ENCODE assay signal across 16 mouse cellular contexts in genomic region chr11:75340076-75340475, GRCm38 (mm10). TPM values are rescaled to one million over a fixed set of nuclear protein-coding genes. Genes with fewer than 3 reads are reported as not detected.
DNase-seq lines count a peak whose midpoint lies in the region; ATAC-seq and TF ChIP-seq lines count a peak whose summit lies in the region.
"Had no signal": no experiment of that assay in that cellular context is flagged by ENCODE, and none has a peak within 500 bp of the region (broad histone marks: within the 10 kb centered on the region; RNA-seq: fewer than 3 reads in every experiment).

No protein-coding gene starts in this region.

- 0 out of 2 replicates have a peak overlapping the region, but pooled peaks have one; percentile 6 for H3K27ac ChIP-seq in heart, embryonic 13.5 days (replicated peaks)
- H3K27ac ChIP-seq in layer of hippocampus, adult 2 months, result peak overlapping the region; percentile 82
- H3K27ac ChIP-seq in neural tube, embryonic 13.5 days (replicated peaks), result 0 out of 2 replicates have a peak overlapping the region, but pooled peaks have one; percentile 18
- H3K27ac ChIP-seq in neural tube, embryonic 15.5 days (replicated peaks), result peak overlapping the region; percentile 54; the same call in 1 of the 2 replicates
- H3K27ac ChIP-seq: lung, embryonic 15.5 days; stomach, embryonic 15.5 days had no signal

- H3K36me3 ChIP-seq in heart, embryonic 13.5 days, result peaks cover 67% of the 10 kb centered on the region
- peaks cover 27% of the 10 kb centered on the region for H3K36me3 ChIP-seq in neural tube, embryonic 13.5 days
- peaks cover 17% of the 10 kb centered on the region; the same call in 1 of the 2 replicates for H3K36me3 ChIP-seq in neural tube, embryonic 15.5 days

- no peak overlapping the region for H3K4me3 ChIP-seq in heart, embryonic 13.5 days
- peak overlapping the region; percentile 31; the same call in 1 of the 2 replicates for H3K4me3 ChIP-seq in layer of hippocampus, adult 2 months
- no peak overlapping the region for H3K4me3 ChIP-seq in neural tube, embryonic 13.5 days
- H3K4me3 ChIP-seq in neural tube, embryonic 15.5 days (replicated peaks), result no peak overlapping the region
- H3K4me3 ChIP-seq: erythroblast, embryonic 14.5 days; lung, embryonic 15.5 days; stomach, embryonic 15.5 days had no signal

- WGBS in heart, embryonic 13.5 days, result 78% methylated on average over 14 of the region's 14 CpGs
- WGBS in neural tube, embryonic 13.5 days, result 92% methylated on average over 14 of the region's 14 CpGs
- 89% methylated on average over 14 of the region's 14 CpGs for WGBS in neural tube, embryonic 15.5 days

- ATAC-seq in heart, embryonic 13.5 days (ENCODE audit: extremely low read depth, insufficient number of reproducible peaks, low FRiP score, low TSS enrichment), result no peak
- no peak for ATAC-seq in neural tube, embryonic 13.5 days (ENCODE audit: low read depth)
- no peak for ATAC-seq in neural tube, embryonic 15.5 days (ENCODE audit: low FRiP score)
- ATAC-seq: activated CD4-positive, CD25-positive, alpha-beta regulatory T cell, adult 4 months; inflammation-experienced regulatory T-cells, adult 6 months had no signal

- H3K27me3 ChIP-seq in heart, embryonic 13.5 days (replicated peaks), result no peaks in the 10 kb centered on the region
- H3K27me3 ChIP-seq in neural tube, embryonic 13.5 days, result no peaks in the 10 kb centered on the region
- no peaks in the 10 kb centered on the region for H3K27me3 ChIP-seq in neural tube, embryonic 15.5 days (replicated peaks)
- H3K27me3 ChIP-seq: lung, embryonic 15.5 days; stomach, embryonic 15.5 days had no signal

- no peaks in the 10 kb centered on the region for H3K9me3 ChIP-seq in heart, embryonic 13.5 days
- no peaks in the 10 kb centered on the region for H3K9me3 ChIP-seq in neural tube, embryonic 13.5 days
- no peaks in the 10 kb centered on the region for H3K9me3 ChIP-seq in neural tube, embryonic 15.5 days (replicated peaks)
- H3K9me3 ChIP-seq: lung, embryonic 15.5 days; stomach, embryonic 15.5 days had no signal

- peaks cover 15% of the 10 kb centered on the region for H3K4me1 ChIP-seq in heart, embryonic 13.5 days
- no peaks in the 10 kb centered on the region for H3K4me1 ChIP-seq in neural tube, embryonic 13.5 days (replicated peaks)
- H3K4me1 ChIP-seq in neural tube, embryonic 15.5 days, result 0 out of 2 replicates have a peak, but pooled peaks cover 5% of the 10 kb centered on the region

- no peak for TF ChIP-seq CTCF in layer of hippocampus, adult 2 months (conservative IDR thresholded peaks at IDR 0.05)

- no peak for DNase-seq in heart, adult 8-10 months (ENCODE audit: low spot score)
- DNase-seq in layer of hippocampus, adult 2 months (ENCODE audit: low spot score in 2 of 2), result peak in 1 of 2 experiments; percentile 7
- DNase-seq in layer of hippocampus, adult 8-10 months (ENCODE audit: low spot score in 2 of 2), result no peak
- DNase-seq in neural tube, embryonic 10.5 days (ENCODE audit: extremely low spot score, low spot score), result no peak
- DNase-seq in cerebellum, adult 9-11 months, result no peak
- DNase-seq: cerebellum, adult 9-10 months; gastrocnemius, postnatal 36 days; thymus, postnatal 25 days had no signal

- no peak overlapping the region for H3K9ac ChIP-seq in heart, embryonic 13.5 days
- no peak overlapping the region for H3K9ac ChIP-seq in neural tube, embryonic 13.5 days
- H3K9ac ChIP-seq in neural tube, embryonic 15.5 days (replicated peaks), result no peak overlapping the region
- H3K9ac ChIP-seq: lung, embryonic 15.5 days; stomach, embryonic 15.5 days had no signal

- H3K4me2 ChIP-seq in heart, embryonic 13.5 days, result no peak overlapping the region
- H3K4me2 ChIP-seq in neural tube, embryonic 13.5 days, result no peak overlapping the region
- no peak overlapping the region for H3K4me2 ChIP-seq in neural tube, embryonic 15.5 days
- H3K4me2 ChIP-seq: lung, embryonic 15.5 days; stomach, embryonic 15.5 days had no signal

RNA-seq across cellular contexts. Expression of gene Rpa1, which starts 8.0 kb away (rescaled TPM):
- polyA plus RNA-seq in heart, embryonic 13.5 days (2015; fragmentation: Nextera tagmentation; extraction: Ambion mirVana), result 85.8 and 88.4 TPM in 2 replicates
- total RNA-seq in heart, adult 8-10 months (2022), result 10 to 100 TPM; 62.6 to 69.4 (median 67.4) TPM
- 10 to 100 TPM; 64.1 to 67.0 TPM for total RNA-seq in layer of hippocampus, adult 2 months (2021)
- 10 to 100 TPM; 61.7 to 67.5 (median 66.1) TPM for total RNA-seq in layer of hippocampus, adult 8-10 months (2022)
- 50.5 and 51.1 TPM in 2 replicates for polyA plus RNA-seq in neural tube, embryonic 13.5 days (2015; fragmentation: Nextera tagmentation; extraction: Ambion mirVana)
- polyA plus RNA-seq in neural tube, embryonic 15.5 days (2015; fragmentation: Nextera tagmentation; extraction: Ambion mirVana), result 51.3 and 71.1 TPM in 2 replicates

RNA-seq across cellular contexts. Expression of gene Smyd4, which starts 8.2 kb away (rescaled TPM):
- polyA plus RNA-seq in heart, embryonic 13.5 days (2015; fragmentation: Nextera tagmentation; extraction: Ambion mirVana), result 12.9 and 13.1 TPM in 2 replicates
- total RNA-seq in heart, adult 8-10 months (2022), result 10 to 100 TPM in 1 of 4 experiments, 1 to 10 TPM in 3; 5.7 to 10.1 (median 8.3) TPM
- total RNA-seq in layer of hippocampus, adult 2 months (2021), result 10 to 100 TPM; 14.9 to 16.7 TPM
- 10 to 100 TPM; 15.0 to 23.6 (median 19.6) TPM for total RNA-seq in layer of hippocampus, adult 8-10 months (2022)
- polyA plus RNA-seq in neural tube, embryonic 13.5 days (2015; fragmentation: Nextera tagmentation; extraction: Ambion mirVana), result 12.8 and 16.0 TPM in 2 replicates
- polyA plus RNA-seq in neural tube, embryonic 15.5 days (2015; fragmentation: Nextera tagmentation; extraction: Ambion mirVana), result 14.6 and 18.7 TPM in 2 replicates

Comparison
In these comparisons a context has a peak if more than half of its experiments do, and no peak if none do; other contexts are left out.
1. H3K27ac ChIP-seq: peak in every context shown above with its lines; median percentile 82 in layer of hippocampus, adult 2 months; 54 in neural tube, embryonic 15.5 days; 18 in neural tube, embryonic 13.5 days; 6 in heart, embryonic 13.5 days.